Mouse (Mus musculus): ENCODE measurements around the gene Ess2.

GRCm38 (mm10) chr16:17858592-17858991 is 52.6 kb downstream of the Ess2 start:
- TF ChIP-seq CTCF (IDR thresholded peaks at IDR 0.05; ENCODE audit: control insufficient read depth, insufficient read depth, insufficient read length): no peak
- TF ChIP-seq USF1 (IDR thresholded peaks at IDR 0.05; ENCODE audit: low read depth): no peak
- TF ChIP-seq CEBPB (IDR thresholded peaks at IDR 0.05; ENCODE audit: low read depth): no peak
- TF ChIP-seq MAX (IDR thresholded peaks at IDR 0.05): no peak

All from C2C12 (cell line).